Mouse (Mus musculus): ENCODE data around the gene Gm21304. TPM values are rescaled to one million over a fixed set of nuclear protein-coding genes. Genes with fewer than 3 reads are reported as not detected.

Gene Gm21304
- polyA plus RNA-seq (2012; rRNA removed), result not detected in 2 replicates

GRCm38 (mm10) chr10:104168215-104168614 lies at the start of gene Gm21304:
Gene Gm21304 (plus strand): TSS chr10:104168515.

GRCm38 (mm10) chr10:104142687-104143086 lies 25.6 kb upstream of the Gm21304 start, which contains the start of gene Gm21293:
Gene Gm21293 (plus strand): TSS chr10:104142987.

GRCm38 (mm10) chr10:104151197-104151596 lies 17.1 kb upstream of the Gm21304 start, which contains the start of gene Gm6763:
Gene Gm6763 (plus strand): TSS chr10:104151497.

GRCm38 (mm10) chr10:104159706-104160105 lies 8.6 kb upstream of the Gm21304 start, which contains the start of gene Gm8764:
Gene Gm8764 (plus strand): TSS chr10:104160006.

GRCm38 (mm10) chr10:104176724-104177123 lies 8.4 kb downstream of the Gm21304 start, which contains the start of gene Gm21312:
Gene Gm21312 (plus strand): TSS chr10:104177024.

GRCm38 (mm10) chr10:104185233-104185632 lies 16.9 kb downstream of the Gm21304 start, which contains the start of gene Gm20765:
Gene Gm20765 (plus strand): TSS chr10:104185533.

GRCm38 (mm10) chr10:104193742-104194141 lies 25.4 kb downstream of the Gm21304 start, which contains the start of gene Gm4340:
Gene Gm4340 (plus strand): TSS chr10:104194042.

Other genes starting within 250 kb of the Gm21304 start
- not detected in 2 replicates for gene Gm21293, start 25.5 kb upstream of the Gm21304 start, polyA plus RNA-seq (2012; rRNA removed)
- gene Gm6763, start 17.0 kb upstream of the Gm21304 start, polyA plus RNA-seq (2012; rRNA removed), result not detected in 2 replicates
- not detected in 2 replicates for gene Gm8764, start 8.5 kb upstream of the Gm21304 start, polyA plus RNA-seq (2012; rRNA removed)
- gene Gm21312, start 8.5 kb downstream of the Gm21304 start, polyA plus RNA-seq (2012; rRNA removed), result not detected in 2 replicates
- gene Gm20765, start 17.0 kb downstream of the Gm21304 start, polyA plus RNA-seq (2012; rRNA removed), result not detected in 2 replicates
- gene Gm4340, start 25.5 kb downstream of the Gm21304 start, polyA plus RNA-seq (2012; rRNA removed), result not detected in 2 replicates